In the genomic region with DNA sequence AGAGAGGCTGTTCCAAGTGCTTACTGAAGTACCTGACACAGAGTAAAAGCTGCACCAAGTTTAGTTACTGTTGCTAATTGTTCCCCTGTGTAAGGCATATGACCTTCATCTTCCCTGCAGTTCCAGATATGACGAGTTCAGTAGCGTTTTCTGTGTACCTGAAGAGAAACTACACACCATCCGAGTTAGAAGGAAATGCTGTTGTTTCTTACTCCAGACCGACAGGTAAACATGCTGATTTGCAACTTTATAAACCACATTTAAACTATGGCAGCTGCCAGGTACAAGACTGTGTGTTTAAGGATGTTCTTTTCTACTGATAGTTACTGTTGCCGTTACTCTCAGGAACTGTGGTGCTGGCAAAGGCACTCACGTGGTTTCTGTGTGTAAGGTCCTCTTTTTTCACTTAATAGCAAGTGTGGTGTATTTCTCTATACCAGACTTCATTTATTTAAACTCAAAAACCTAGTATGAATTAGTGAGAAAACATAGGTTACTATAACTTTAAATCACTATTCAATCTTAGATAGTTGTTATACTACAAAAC, we compare ENCODE assay signal across 21 mouse cellular contexts.
DNase-seq lines count a peak whose midpoint lies in the region; ATAC-seq and TF ChIP-seq lines count a peak whose summit lies in the region.
"Had no signal": no experiment of that assay in that cellular context is flagged by ENCODE, and none has a peak within 500 bp of the region (broad histone marks: within the 10 kb centered on the region; RNA-seq: fewer than 3 reads in every experiment).

No protein-coding gene starts in this region.

- no peaks in the 10 kb centered on the region for H3K27me3 ChIP-seq in spleen, adult 2 months (ENCODE audit: control insufficient read depth, insufficient read depth, low read length)
- H3K27me3 ChIP-seq in liver, embryonic 12.5 days (replicated peaks): no peaks in the 10 kb centered on the region
- H3K27me3 ChIP-seq: heart, embryonic 15.5 days had no signal

- H3K4me2 ChIP-seq in liver, embryonic 12.5 days: no peak overlapping the region
- H3K4me2 ChIP-seq: heart, embryonic 11.5 days; heart, embryonic 15.5 days; hindbrain, embryonic 14.5 days had no signal

- TF ChIP-seq POLR2A in spleen, adult 2 months (IDR thresholded peaks at IDR 0.05; ENCODE audit: low read depth, low read length): no peak

- ATAC-seq in common myeloid progenitor, adult 5-6 weeks (replicated peaks; ENCODE audit: low read depth, poor library complexity, severe bottlenecking): peak; percentile 33; the same call in 1 of the 2 replicates
- 0 out of 2 replicates have a peak, but pooled peaks have one; percentile 25 for ATAC-seq in megakaryocyte, adult 5-6 weeks (ENCODE audit: poor library complexity, severe bottlenecking)
- ATAC-seq in liver, embryonic 12.5 days: no peak
- ATAC-seq: forebrain, embryonic 14.5 days had no signal

- no peak for TF ChIP-seq CTCF in spleen, adult 2 months (IDR thresholded peaks at IDR 0.05; ENCODE audit: extremely low read depth, insufficient read depth, insufficient read length, insufficient replicate concordance)

- H3K9ac ChIP-seq in liver, embryonic 12.5 days: no peak overlapping the region
- H3K9ac ChIP-seq: heart, embryonic 15.5 days; hindbrain, embryonic 14.5 days had no signal

- WGBS in spleen, adult 2 months: 32% methylated on average over 6 of the region's 6 CpGs
- 49% methylated on average over 6 of the region's 6 CpGs for WGBS in liver, embryonic 12.5 days (ENCODE audit: insufficient replicate concordance)

- H3K27ac ChIP-seq in spleen, adult 2 months (ENCODE audit: insufficient read depth, low read length): peak overlapping the region; percentile 48
- no peak overlapping the region for H3K27ac ChIP-seq in liver, embryonic 12.5 days
- H3K27ac ChIP-seq: embryonic facial prominence, embryonic 10.5 days; heart, adult 2 months; heart, embryonic 15.5 days; hindbrain, embryonic 10.5 days; hindbrain, embryonic 14.5 days had no signal

- no peak overlapping the region for H3K4me3 ChIP-seq in spleen, adult 2 months (ENCODE audit: extremely low read depth, insufficient read depth, insufficient read length)
- H3K4me3 ChIP-seq in liver, embryonic 12.5 days: no peak overlapping the region
- H3K4me3 ChIP-seq: embryonic facial prominence, embryonic 10.5 days; heart, adult 2 months; heart, embryonic 15.5 days; hindbrain, embryonic 10.5 days had no signal

- no peaks in the 10 kb centered on the region for H3K36me3 ChIP-seq in spleen, adult 2 months (ENCODE audit: control insufficient read depth, insufficient read depth, low read length)
- H3K36me3 ChIP-seq in liver, embryonic 12.5 days: no peaks in the 10 kb centered on the region
- H3K36me3 ChIP-seq: embryonic facial prominence, embryonic 10.5 days; heart, embryonic 15.5 days had no signal

- DNase-seq in spleen, adult 2 months (ENCODE audit: low read depth in 1 of 2, low spot score in 2 of 2): no peak
- no peak for DNase-seq in spleen, adult 18-20 months
- no peak for DNase-seq in thymus, postnatal 14 days
- DNase-seq in left cerebral cortex, adult 8-10 months (ENCODE audit: low spot score in 2 of 2): no peak
- DNase-seq: adrenal gland, postnatal 25 days; B cell, adult 2 months; cerebellum, adult 18-20 months; cerebellum, adult 9-11 months; cerebellum, postnatal 36 days; heart, adult 2 months; heart, postnatal 14 days had no signal

- no peaks in the 10 kb centered on the region; the same call in 1 of the 2 replicates for H3K9me3 ChIP-seq in liver, embryonic 12.5 days (replicated peaks)
- H3K9me3 ChIP-seq: embryonic facial prominence, embryonic 10.5 days; G1E; heart, embryonic 15.5 days; hindbrain, embryonic 10.5 days had no signal

- peaks cover 22% of the 10 kb centered on the region; the same call in 1 of the 2 replicates for H3K4me1 ChIP-seq in spleen, adult 2 months (ENCODE audit: control insufficient read depth, insufficient read depth, insufficient read length)
- peaks cover 2% of the 10 kb centered on the region; the same call in 1 of the 2 replicates for H3K4me1 ChIP-seq in liver, embryonic 12.5 days
- H3K4me1 ChIP-seq: hindbrain, embryonic 10.5 days had no signal
